Mouse (Mus musculus) heart, postnatal 0 days (tissue): ENCODE measurements around the gene Plppr1.

ENCODE experiments used
- CTCF ChIP-seq: IDR thresholded peaks from 2 replicates; pipeline ENCODE4 v1.5.1; 2016; ENCODE audit warnings: antibody characterized with exemption, control low read depth, low read depth
- EP300 ChIP-seq: IDR thresholded peaks from 2 replicates; pipeline ENCODE4 v1.6.1; 2016; ENCODE audit warnings: antibody characterized with exemption, low read depth

DNA sequence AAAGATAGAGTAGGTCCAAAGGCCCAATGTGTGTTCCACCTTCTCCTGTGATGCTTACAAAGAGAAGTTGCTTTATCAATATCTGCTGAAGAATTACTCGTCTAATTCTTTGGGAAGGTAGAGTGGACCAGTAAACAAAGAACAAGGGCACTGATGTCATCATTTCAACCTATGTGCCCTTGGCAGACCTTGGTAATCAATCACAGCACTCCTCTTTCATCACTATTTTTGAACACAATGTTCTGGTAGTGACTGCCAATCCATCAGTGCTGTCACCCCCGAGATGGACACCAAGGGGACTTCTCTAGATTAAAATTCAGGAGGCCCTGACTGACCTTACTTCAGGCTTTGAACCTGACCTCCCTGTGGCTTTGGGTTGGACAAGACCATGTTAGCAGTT lies 89.7 kb downstream of the Plppr1 start:
- TF ChIP-seq EP300 = no peak
- no peak for TF ChIP-seq CTCF
